8 mouse cellular contexts compared by ENCODE assay signal in genomic region chrX:16894377-16895175, GRCm38 (mm10). TPM values are rescaled to one million over a fixed set of nuclear protein-coding genes. Genes with fewer than 3 reads are reported as not detected.
DNase-seq lines count a peak whose midpoint lies in the region; ATAC-seq lines count a peak whose summit lies in the region.
"Had no signal": no experiment of that assay in that cellular context is flagged by ENCODE, and none has a peak within 500 bp of the region (broad histone marks: within the 10 kb centered on the region; RNA-seq: fewer than 3 reads in every experiment).

No protein-coding gene starts in this region.

- ATAC-seq in neural tube, embryonic 11.5 days (ENCODE audit: insufficient read depth, low FRiP score, low TSS enrichment): peak; percentile 85
- ATAC-seq in cerebellum, adult (ENCODE audit: insufficient number of reproducible peaks, low FRiP score, low TSS enrichment): peak; percentile 95
- ATAC-seq in forebrain, embryonic 16.5 days: peak; percentile 97
- peak; percentile 92 for ATAC-seq in midbrain, embryonic 12.5 days (ENCODE audit: low FRiP score, low read depth)
- ATAC-seq in erythroid progenitor cell, adult 5-6 weeks (replicated peaks; ENCODE audit: low FRiP score, poor library complexity, severe bottlenecking): no peak

- 27% methylated on average over 5 of the region's 5 CpGs for WGBS in neural tube, embryonic 11.5 days
- 31% methylated on average over 5 of the region's 5 CpGs for WGBS in forebrain, embryonic 16.5 days
- WGBS in midbrain, embryonic 12.5 days: 31% methylated on average over 5 of the region's 5 CpGs

- no peak for DNase-seq in neural tube, embryonic 11.5 days (ENCODE audit: low spot score)
- no peak for DNase-seq in neural tube, embryonic 10.5 days (ENCODE audit: extremely low spot score, low spot score)
- peak; percentile 8 to 49 for DNase-seq in kidney, adult 8-10 months

- no peak overlapping the region for H3K4me2 ChIP-seq in neural tube, embryonic 11.5 days (ENCODE audit: low read depth)
- H3K4me2 ChIP-seq in forebrain, embryonic 16.5 days (ENCODE audit: low read length): no peak overlapping the region
- H3K4me2 ChIP-seq in midbrain, embryonic 12.5 days (replicated peaks): no peak overlapping the region

- no peak overlapping the region for H3K4me3 ChIP-seq in neural tube, embryonic 11.5 days (ENCODE audit: low read depth, low read length)
- no peak overlapping the region for H3K4me3 ChIP-seq in forebrain, embryonic 16.5 days (replicated peaks; ENCODE audit: low read length)
- H3K4me3 ChIP-seq in midbrain, embryonic 12.5 days: no peak overlapping the region

- H3K27me3 ChIP-seq in neural tube, embryonic 11.5 days (ENCODE audit: control insufficient read depth, insufficient read depth, low read length): no peaks in the 10 kb centered on the region
- no peaks in the 10 kb centered on the region for H3K27me3 ChIP-seq in forebrain, embryonic 16.5 days (replicated peaks; ENCODE audit: control insufficient read depth, insufficient read depth, low read length)
- no peaks in the 10 kb centered on the region for H3K27me3 ChIP-seq in midbrain, embryonic 12.5 days

- no peaks in the 10 kb centered on the region for H3K9me3 ChIP-seq in neural tube, embryonic 11.5 days (ENCODE audit: control insufficient read depth, low read length)
- H3K9me3 ChIP-seq in forebrain, embryonic 16.5 days (ENCODE audit: control insufficient read depth, low read length): no peaks in the 10 kb centered on the region
- H3K9me3 ChIP-seq in midbrain, embryonic 12.5 days: no peaks in the 10 kb centered on the region

- H3K36me3 ChIP-seq in neural tube, embryonic 11.5 days (ENCODE audit: control insufficient read depth, insufficient read depth, low read length): no peaks in the 10 kb centered on the region
- H3K36me3 ChIP-seq in forebrain, embryonic 16.5 days (ENCODE audit: control insufficient read depth, insufficient read depth): no peaks in the 10 kb centered on the region
- no peaks in the 10 kb centered on the region for H3K36me3 ChIP-seq in midbrain, embryonic 12.5 days

- H3K4me1 ChIP-seq in neural tube, embryonic 11.5 days (ENCODE audit: control insufficient read depth, insufficient read depth, low read length): no peaks in the 10 kb centered on the region
- no peaks in the 10 kb centered on the region for H3K4me1 ChIP-seq in forebrain, embryonic 16.5 days (replicated peaks; ENCODE audit: control insufficient read depth, insufficient read depth, low read length)
- no peaks in the 10 kb centered on the region for H3K4me1 ChIP-seq in midbrain, embryonic 12.5 days

- no peak overlapping the region for H3K27ac ChIP-seq in neural tube, embryonic 11.5 days (ENCODE audit: low read depth, low read length)
- no peak overlapping the region for H3K27ac ChIP-seq in forebrain, embryonic 16.5 days (ENCODE audit: low read length)
- H3K27ac ChIP-seq in midbrain, embryonic 12.5 days (replicated peaks): no peak overlapping the region

- H3K9ac ChIP-seq in neural tube, embryonic 11.5 days (ENCODE audit: low read length): no peak overlapping the region
- H3K9ac ChIP-seq in forebrain, embryonic 16.5 days (replicated peaks; ENCODE audit: low read depth, low read length): no peak overlapping the region
- no peak overlapping the region for H3K9ac ChIP-seq in midbrain, embryonic 12.5 days (replicated peaks)

RNA-seq across cellular contexts. Expression of gene Ndp, which starts 17.0 kb away (rescaled TPM):
- 7.7 and 8.4 TPM in 2 replicates for polyA plus RNA-seq in neural tube, embryonic 11.5 days (2014; fragmentation: Nextera tagmentation; extraction: Ambion mirVana)
- polyA plus RNA-seq in forebrain, embryonic 16.5 days (2015; fragmentation: Nextera tagmentation; extraction: Ambion mirVana): 7.2 and 9.2 TPM in 2 replicates
- 4.5 and 5.2 TPM in 2 replicates for polyA plus RNA-seq in midbrain, embryonic 12.5 days (2016; fragmentation: Nextera tagmentation; extraction: Ambion mirVana)
- total RNA-seq in erythroid progenitor cell, adult 5-6 weeks (2015; ENCODE audit: low replicate concordance): not detected in 2 replicates
- not detected in 2 replicates for total RNA-seq in erythroid progenitor cell, adult 5-6 weeks (2017; ENCODE audit: low replicate concordance)
- polyA plus RNA-seq: small intestine, adult 2 months had no signal

Comparison
In these comparisons a context has a peak if more than half of its experiments do, and no peak if none do; other contexts are left out.
1. DNase-seq: peak in kidney, adult 8-10 months (2 of 2); none in neural tube, embryonic 11.5 days (single experiment) and neural tube, embryonic 10.5 days (single experiment).